Comparison of ENCODE assay signal across 34 mouse cellular contexts in the genomic region with DNA sequence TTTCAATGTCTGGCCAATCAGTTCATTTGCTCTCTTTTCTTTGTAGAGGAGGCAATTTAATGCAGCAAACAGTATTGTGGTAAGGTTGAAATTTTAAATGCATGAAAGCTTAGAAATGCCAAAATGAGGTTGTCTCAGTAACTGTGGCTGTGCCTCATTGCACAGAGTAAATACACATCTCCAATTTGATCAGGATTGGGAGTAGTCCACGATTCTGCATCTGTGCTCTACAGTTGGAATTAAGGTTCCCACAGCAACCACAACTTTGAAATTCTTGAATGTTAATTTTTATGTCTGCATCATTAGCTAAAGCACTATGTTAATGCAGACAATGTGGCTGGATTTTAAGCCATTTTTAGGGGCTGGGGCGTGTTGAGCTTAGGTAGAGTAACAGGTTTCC.
"Had no signal": no experiment of that assay in that cellular context is flagged by ENCODE, and none has a peak within 500 bp of the region (broad histone marks: within the 10 kb centered on the region; RNA-seq: fewer than 3 reads in every experiment).

No protein-coding gene starts in this region.

- H3K9me3 ChIP-seq: heart, embryonic 10.5 days; heart, embryonic 12.5 days; heart, embryonic 13.5 days; heart, embryonic 15.5 days; hindbrain, embryonic 10.5 days; hindbrain, embryonic 12.5 days; hindbrain, embryonic 13.5 days; hindbrain, embryonic 15.5 days; intestine, embryonic 15.5 days; kidney, embryonic 15.5 days had no signal

- H3K27me3 ChIP-seq: heart, embryonic 12.5 days; heart, embryonic 13.5 days; heart, embryonic 15.5 days; hindbrain, embryonic 12.5 days; hindbrain, embryonic 13.5 days; hindbrain, embryonic 15.5 days; intestine, embryonic 15.5 days; kidney, embryonic 15.5 days had no signal

- DNase-seq: heart, postnatal 10 days; heart, postnatal 14 days; heart, postnatal 36 days; heart, postnatal 4 days; kidney, adult 11 months; kidney, adult 18-20 months; kidney, adult 2 months; kidney, adult 8-10 months; kidney, adult 9 months; kidney, postnatal 10 days; kidney, postnatal 14 days; kidney, postnatal 25 days; kidney, postnatal 36 days; kidney, postnatal 4 days; layer of hippocampus, adult 9-11 months; layer of hippocampus, postnatal 36 days had no signal

- H3K27ac ChIP-seq: heart, embryonic 10.5 days; heart, embryonic 13.5 days; heart, embryonic 15.5 days; hindbrain, embryonic 10.5 days; hindbrain, embryonic 12.5 days; hindbrain, embryonic 13.5 days; hindbrain, embryonic 14.5 days; hindbrain, embryonic 15.5 days; hindbrain, postnatal 0 days; intestine, embryonic 15.5 days; kidney, embryonic 15.5 days; kidney, postnatal 0 days had no signal

- H3K36me3 ChIP-seq: hindbrain, embryonic 13.5 days had no signal

- H3K4me3 ChIP-seq: heart, embryonic 10.5 days; heart, embryonic 12.5 days; heart, embryonic 13.5 days; heart, embryonic 15.5 days; hindbrain, embryonic 10.5 days; hindbrain, embryonic 12.5 days; hindbrain, embryonic 13.5 days; hindbrain, embryonic 15.5 days; intestine, embryonic 15.5 days; kidney, embryonic 15.5 days had no signal

- H3K9ac ChIP-seq: heart, embryonic 12.5 days; heart, embryonic 13.5 days; heart, embryonic 15.5 days; hindbrain, embryonic 12.5 days; hindbrain, embryonic 13.5 days; hindbrain, embryonic 14.5 days; hindbrain, embryonic 15.5 days; intestine, embryonic 15.5 days; kidney, embryonic 15.5 days had no signal

- H3K4me1 ChIP-seq: heart, embryonic 10.5 days; heart, embryonic 12.5 days; heart, embryonic 13.5 days; heart, embryonic 15.5 days; intestine, embryonic 15.5 days; kidney, embryonic 15.5 days had no signal

- ATAC-seq: hindbrain, embryonic 16.5 days; hindbrain, postnatal 0 days; inflammation-experienced regulatory T-cells, adult 6 months; intestine, embryonic 15.5 days; intestine, embryonic 16.5 days; intestine, postnatal 0 days had no signal

- H3K4me2 ChIP-seq: heart, embryonic 11.5 days; heart, embryonic 12.5 days; heart, embryonic 13.5 days; heart, embryonic 15.5 days; hindbrain, embryonic 12.5 days; hindbrain, embryonic 13.5 days; hindbrain, embryonic 14.5 days; hindbrain, embryonic 15.5 days; intestine, embryonic 15.5 days; kidney, embryonic 15.5 days had no signal
